Mouse (Mus musculus) Patski (cell line): ENCODE measurements at regions not wholly inside any gene's neighbourhood (a gene's known extent, or its start where the extent isn't known, plus 50 kb on each side); places are given as distances from the start of the nearest gene placed in this dataset.

Experiments
- ATAC-seq: fragments of 100-300 bp; one replicate; pipeline ENCODE4 v1.8.0; 2021
- CTCF ChIA-PET: fragments of 350-600 bp; sonication (Branson Sonifier 250); formaldehyde crosslinking; loops from one replicate; lab custom pipeline; 2022; ENCODE audit warnings: inconsistent platforms; lab: Charles Lee
- POLR2A ChIA-PET: fragments of 350-600 bp; sonication (Branson Sonifier 250); formaldehyde crosslinking; loops from one replicate; lab custom pipeline; 2022; ENCODE audit warnings: antibody characterized with exemption, inconsistent platforms; lab: Charles Lee
- DNase-seq: peaks from one replicate; pipeline ENCODE4 v3.0.0-alpha.2; 2011; ENCODE audit warnings: low read depth, low spot score
- H3K27me3 ChIP-seq: fragments of 371-371 bp; one replicate; pipeline ENCODE4 v1.5.1; 2021
- CTCF ChIP-seq: fragments of 100-300 bp; IDR thresholded peaks from one replicate; pipeline ENCODE4 v1.5.1; 2021
- in situ Hi-C: fragments of 300-500 bp; cut with MboI; formaldehyde crosslinking; loops from 3 replicates; pipeline ENCODE4 v1.11.1; 2018; ENCODE audit warnings: low pct_unique_long_range_greater_than_20kb, mixed read lengths

GRCm38 (mm10) chr3:155979636-155980035 lies 582.0 kb upstream of the Negr1 start:
- in situ Hi-C loops = no loop called here
- TF ChIP-seq CTCF = no peak
- ATAC-seq = no peak
- no peak for DNase-seq
- no peaks in the 10 kb centered on the region for H3K27me3 ChIP-seq
- ChIA-PET CTCF (interaction anchor here (1.0 kb wide), 1 partner anchor 8 kb away, joined by 3 read pairs; no protein-coding TSS in a partner anchor), POLR2A (no interaction called here)

GRCm38 (mm10) chr3:155994044-155994443 lies 567.5 kb upstream of the Negr1 start:
- H3K27me3 ChIP-seq = no peaks in the 10 kb centered on the region
- ATAC-seq (no peak), DNase-seq (no peak)
- POLR2A ChIA-PET = no interaction called here
- TF ChIP-seq CTCF = no peak
- CTCF ChIA-PET = no interaction called here
- in situ Hi-C loops = no loop called here

GRCm38 (mm10) chr3:156017676-156018230 lies 543.8 kb upstream of the Negr1 start:
- ChIA-PET CTCF (no interaction called here), POLR2A (no interaction called here)
- ATAC-seq = no peak
- TF ChIP-seq CTCF = no peak
- H3K27me3 ChIP-seq = no peaks in the 10 kb centered on the region
- no peak for DNase-seq
- in situ Hi-C loops = no loop called here

GRCm38 (mm10) chr3:156028602-156029188 lies 532.9 kb upstream of the Negr1 start:
- DNase-seq = no peak
- H3K27me3 ChIP-seq = no peaks in the 10 kb centered on the region
- in situ Hi-C loops = no loop called here

GRCm38 (mm10) chr3:156070257-156070656 lies 491.3 kb upstream of the Negr1 start:
- CTCF ChIA-PET = interaction anchor here (0.7 to 1.0 kb wide), 2 partner anchors 8 to 9 kb away, joined by 3 read pairs; no protein-coding TSS in a partner anchor
- H3K27me3 ChIP-seq = no peaks in the 10 kb centered on the region
- in situ Hi-C loops = no loop called here

More at GRCm38 (mm10) chr3:156028602-156029188, 532.9 kb upstream of the Negr1 start:
- ChIA-PET CTCF (no interaction called here), POLR2A (no interaction called here)
- no peak for ATAC-seq
- no peak for TF ChIP-seq CTCF

GRCm38 (mm10) chr3:156082268-156082667 lies 479.3 kb upstream of the Negr1 start:
- ChIA-PET POLR2A (no interaction called here), CTCF (no interaction called here)
- no peak for ATAC-seq
- no peak for DNase-seq
- no peak for TF ChIP-seq CTCF
- H3K27me3 ChIP-seq = no peaks in the 10 kb centered on the region
- in situ Hi-C loops = no loop called here

More at GRCm38 (mm10) chr3:156070257-156070656, 491.3 kb upstream of the Negr1 start:
- POLR2A ChIA-PET = no interaction called here
- DNase-seq (no peak), ATAC-seq (no peak)
- TF ChIP-seq CTCF = no peak

GRCm38 (mm10) chr3:156093689-156094088 lies 467.9 kb upstream of the Negr1 start:
- POLR2A ChIA-PET = no interaction called here
- DNase-seq (no peak), ATAC-seq (no peak)
- in situ Hi-C loops = no loop called here
- CTCF ChIA-PET = no interaction called here
- no peak for TF ChIP-seq CTCF
- no peaks in the 10 kb centered on the region for H3K27me3 ChIP-seq

- in situ Hi-C loops = no loop called here
- DNase-seq = no peak
- no peak for ATAC-seq
- ChIA-PET POLR2A (no interaction called here), CTCF (no interaction called here)
- no peaks in the 10 kb centered on the region for H3K27me3 ChIP-seq
- no peak for TF ChIP-seq CTCF
These were observed 466.6 kb upstream of the Negr1 start for GRCm38 (mm10) chr3:156094990-156095389.

- no peaks in the 10 kb centered on the region for H3K27me3 ChIP-seq
- ChIA-PET CTCF (no interaction called here), POLR2A (no interaction called here)
- ATAC-seq (no peak), DNase-seq (no peak)
- in situ Hi-C loops = no loop called here
- TF ChIP-seq CTCF = no peak
These were observed 455.8 kb upstream of the Negr1 start for GRCm38 (mm10) chr3:156105788-156106187.

GRCm38 (mm10) chr3:156120341-156120740 lies 441.3 kb upstream of the Negr1 start:
- CTCF ChIA-PET = no interaction called here
- no peak for TF ChIP-seq CTCF
- in situ Hi-C loops = no loop called here
- no peaks in the 10 kb centered on the region for H3K27me3 ChIP-seq
- POLR2A ChIA-PET = no interaction called here
- DNase-seq (no peak), ATAC-seq (no peak)

GRCm38 (mm10) chr3:156131598-156131997 lies 430.0 kb upstream of the Negr1 start:
- ATAC-seq (no peak), DNase-seq (no peak)
- TF ChIP-seq CTCF = no peak
- ChIA-PET POLR2A (no interaction called here), CTCF (no interaction called here)
- H3K27me3 ChIP-seq = no peaks in the 10 kb centered on the region
- in situ Hi-C loops = no loop called here
